Mouse (Mus musculus) left cerebral cortex, adult 18-20 months (tissue): ENCODE measurements around the gene Sox5. TPM values are rescaled to one million over a fixed set of nuclear protein-coding genes. Genes with fewer than 3 reads are reported as not detected.

ENCODE experiments used
- DNase-seq, 2 experiments: peaks; one replicate each; pipeline ENCODE4 v3.0.0; 2021 to 2022; ENCODE audit warnings: low spot score in 2 of 2, mixed read lengths in 1 of 2
- total RNA-seq, 2 experiments: library from RNA; stranded (reverse); gene quantifications; 2 replicates each; pipeline ENCODE4 v1.2.3; 2021

Sox5 gene
- total RNA-seq, 2 experiments from 2014 or later: 49.5 to 54.4 TPM

DNA sequence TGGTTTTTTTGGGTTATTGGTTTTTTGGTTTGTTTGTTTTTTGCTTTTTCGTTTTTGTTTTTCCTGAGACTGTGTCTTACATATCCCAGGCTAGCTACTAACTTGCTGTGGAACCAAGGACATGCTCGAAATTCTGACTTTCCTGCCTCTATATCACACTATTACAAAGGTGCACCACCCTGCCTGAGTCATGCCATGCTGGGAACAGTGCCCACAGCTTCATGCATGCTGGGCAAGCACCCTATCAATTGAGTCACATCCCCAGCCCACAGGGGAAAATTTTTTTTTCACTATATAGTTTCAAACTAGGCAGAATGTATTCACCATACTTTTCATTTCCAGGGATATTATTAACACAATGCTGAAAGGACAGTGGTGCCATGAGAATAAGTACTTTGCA is 8.8 kb downstream of the Sox5 start:
- no peak for DNase-seq

DNA sequence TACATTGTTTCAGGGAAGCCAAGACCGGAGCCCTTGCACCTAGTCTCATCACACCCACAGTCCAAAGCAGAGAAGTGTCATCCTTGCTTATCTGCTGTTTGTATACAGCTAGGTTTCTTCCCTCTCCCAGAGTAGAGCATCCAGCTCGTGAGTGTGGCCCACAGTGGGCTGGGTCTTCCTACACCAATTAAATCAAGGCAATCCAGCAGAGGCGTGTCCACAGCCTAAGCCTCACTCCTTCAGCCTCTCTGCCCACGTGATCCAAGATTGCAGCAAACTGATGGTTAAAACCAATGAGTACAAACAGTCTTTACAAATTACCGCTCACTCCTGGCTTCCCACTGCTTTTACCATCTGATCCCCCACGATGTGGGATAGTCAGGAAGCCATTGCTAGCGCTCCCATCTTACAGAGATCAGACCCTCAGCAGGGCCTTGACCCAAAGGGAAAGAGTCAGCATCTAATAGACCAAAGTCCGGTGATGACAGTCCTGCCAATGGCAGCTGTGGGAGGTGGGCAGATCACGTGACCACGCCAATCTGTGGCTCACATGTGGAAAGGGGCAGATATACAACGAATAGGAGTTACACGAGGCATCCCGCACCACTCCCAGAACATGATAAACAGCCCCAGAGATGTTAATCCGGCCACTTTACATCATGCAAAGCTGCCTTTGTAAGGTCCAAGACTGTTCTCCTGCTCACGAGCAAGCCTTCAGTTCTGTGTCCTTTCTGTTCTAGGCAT is 9.4 kb downstream of the Sox5 start:
- no peak for DNase-seq

DNA sequence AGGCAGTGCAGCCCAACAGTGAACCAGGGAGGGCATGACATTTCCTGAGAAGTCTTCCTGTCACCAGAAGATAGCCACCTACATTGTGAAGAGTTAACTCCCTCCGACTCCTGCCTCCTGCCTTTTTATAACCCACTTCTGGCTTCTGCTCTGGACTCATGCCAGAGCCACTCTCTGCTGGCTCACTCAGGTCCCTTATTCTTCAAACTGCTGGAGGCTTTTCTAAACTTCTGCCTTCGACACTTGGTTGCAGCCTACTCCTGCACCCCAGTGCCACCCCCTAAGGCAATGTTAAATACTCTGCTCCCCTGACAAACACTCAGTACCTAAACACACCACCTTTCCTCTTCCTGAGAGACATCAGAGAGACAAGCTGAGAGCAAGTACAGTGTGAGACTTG is 12.7 kb downstream of the Sox5 start:
- DNase-seq: no peak

DNA sequence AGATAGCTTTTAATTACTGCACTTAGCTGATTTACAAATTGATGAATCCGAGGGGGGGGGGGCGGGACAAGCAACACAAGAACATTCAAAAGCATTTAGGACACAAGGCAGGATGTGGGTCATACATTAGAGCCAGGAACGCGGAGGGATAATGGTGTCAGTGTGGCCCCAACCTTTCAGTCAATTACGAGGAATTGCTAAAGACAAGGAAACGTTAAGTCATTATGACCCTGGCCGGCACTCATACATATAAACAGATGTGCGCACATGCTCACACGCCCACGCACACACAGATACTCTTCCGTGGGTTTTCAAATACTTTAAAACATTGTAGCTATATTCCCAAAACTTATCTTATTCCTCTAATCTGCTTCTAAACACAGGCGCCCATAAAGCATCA is 19.9 kb downstream of the Sox5 start:
- no peak for DNase-seq

DNA sequence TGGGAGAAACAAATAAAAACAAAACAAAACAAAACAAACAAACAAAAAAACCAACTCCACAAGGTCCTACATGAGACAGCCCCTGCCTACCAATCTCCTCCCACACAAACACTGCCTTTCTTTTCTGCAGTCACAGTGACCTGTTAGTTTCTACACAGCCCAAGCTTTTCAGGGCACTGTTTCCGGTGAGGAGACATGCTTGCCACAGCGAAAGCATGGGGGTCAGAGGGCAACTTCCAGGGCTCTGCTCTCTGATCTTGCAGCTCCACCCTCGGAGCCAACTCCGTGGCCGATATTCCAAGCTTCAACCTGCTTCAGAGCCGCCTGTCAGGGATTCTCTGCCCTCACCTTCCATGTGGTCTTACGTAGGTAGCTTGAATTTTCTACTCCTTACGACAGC is 22.6 kb downstream of the Sox5 start:
- DNase-seq: no peak

DNA sequence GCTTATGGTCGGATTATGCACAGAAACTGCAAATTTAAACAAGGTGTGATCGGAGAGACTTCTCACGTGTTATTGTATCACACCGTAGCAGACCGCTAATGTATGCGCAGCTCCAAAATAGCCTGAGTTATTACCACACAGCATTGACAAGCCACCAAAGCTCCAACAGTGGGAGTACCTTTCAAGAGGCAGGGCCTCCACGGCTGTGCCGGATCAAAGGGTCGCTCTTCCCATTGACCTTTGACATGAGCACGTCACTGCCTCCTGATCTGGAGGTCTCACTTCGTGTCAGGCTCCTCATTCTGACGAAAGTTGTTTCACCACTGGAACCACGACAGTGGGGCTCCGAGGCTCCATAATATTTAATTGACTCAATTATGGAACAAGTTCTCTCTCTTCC is 24.4 kb downstream of the Sox5 start:
- DNase-seq: no peak

DNA sequence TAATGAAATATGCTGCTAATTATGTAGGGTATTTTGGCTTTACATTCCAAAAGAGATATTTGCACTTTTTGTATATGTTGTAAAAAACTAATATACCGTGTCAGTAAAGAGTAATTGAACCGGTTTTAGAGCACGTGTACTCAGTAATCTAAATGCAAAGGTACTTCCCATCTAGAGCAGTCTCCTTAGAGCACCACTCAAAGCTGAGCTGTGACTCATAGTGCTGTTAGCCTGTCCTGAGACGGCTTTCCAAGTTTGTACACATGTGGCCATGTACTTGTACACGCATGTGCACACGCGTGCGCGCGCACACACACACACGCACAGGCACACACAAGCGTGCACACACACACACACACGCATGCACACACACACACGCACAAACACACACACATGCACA is 25.3 kb downstream of the Sox5 start:
- DNase-seq: no peak

DNA sequence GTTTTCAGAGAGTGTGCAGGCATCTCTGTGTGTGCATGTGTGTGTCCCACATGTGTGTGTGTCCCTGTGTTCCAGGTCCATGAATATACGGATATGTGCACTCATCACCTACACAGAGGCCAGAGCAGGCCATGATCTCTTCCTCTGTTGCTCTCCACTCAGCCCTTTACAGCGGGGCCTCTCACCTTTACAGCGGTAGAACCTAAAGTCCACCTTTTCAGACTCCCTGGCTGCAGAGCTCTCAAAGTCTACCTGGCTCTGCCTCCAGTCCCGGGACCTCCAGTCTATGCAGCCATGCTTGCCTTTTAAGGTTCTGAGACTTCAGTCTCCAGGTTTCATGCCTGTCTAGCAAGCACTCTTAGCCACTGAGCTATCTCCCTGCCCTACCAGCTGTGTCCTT is 26.5 kb downstream of the Sox5 start:
- no peak for DNase-seq

DNA sequence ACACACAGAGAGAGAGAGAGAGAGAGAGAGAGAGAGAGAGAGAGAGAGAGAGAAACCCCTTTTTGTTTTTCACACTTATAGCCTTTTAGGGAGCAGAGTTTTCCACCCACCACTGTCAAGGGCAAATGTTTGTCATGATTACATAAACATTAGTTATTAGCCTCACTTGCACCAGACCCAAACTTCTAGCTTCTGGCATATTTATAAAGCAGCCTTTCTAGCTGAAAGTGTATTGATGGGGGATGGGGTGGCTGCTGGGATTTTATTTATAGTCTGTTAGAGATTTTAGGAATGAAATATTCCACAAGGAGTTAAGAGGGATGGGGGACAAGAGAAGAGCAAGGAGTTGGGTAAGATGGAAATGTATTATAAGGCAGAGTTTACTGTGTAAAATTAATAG is 27.4 kb downstream of the Sox5 start:
- DNase-seq: no peak

DNA sequence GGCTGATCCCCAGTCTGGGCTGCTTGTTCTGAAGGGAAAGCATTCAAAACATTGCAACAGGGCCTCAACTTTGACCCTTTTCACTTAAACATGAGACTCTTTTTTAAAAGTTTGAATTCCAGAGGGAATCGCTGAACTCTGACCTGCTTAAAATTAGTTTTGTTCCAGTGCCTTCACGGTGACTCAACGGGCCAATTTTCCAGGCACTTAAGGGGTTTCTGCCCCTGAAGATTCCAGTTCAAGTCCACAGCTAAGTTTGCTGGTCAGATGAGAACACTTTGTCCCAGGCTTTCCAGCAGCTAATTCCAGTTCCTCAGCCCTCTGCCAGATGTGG is 27.8 kb downstream of the Sox5 start:
- no peak for DNase-seq

DNA sequence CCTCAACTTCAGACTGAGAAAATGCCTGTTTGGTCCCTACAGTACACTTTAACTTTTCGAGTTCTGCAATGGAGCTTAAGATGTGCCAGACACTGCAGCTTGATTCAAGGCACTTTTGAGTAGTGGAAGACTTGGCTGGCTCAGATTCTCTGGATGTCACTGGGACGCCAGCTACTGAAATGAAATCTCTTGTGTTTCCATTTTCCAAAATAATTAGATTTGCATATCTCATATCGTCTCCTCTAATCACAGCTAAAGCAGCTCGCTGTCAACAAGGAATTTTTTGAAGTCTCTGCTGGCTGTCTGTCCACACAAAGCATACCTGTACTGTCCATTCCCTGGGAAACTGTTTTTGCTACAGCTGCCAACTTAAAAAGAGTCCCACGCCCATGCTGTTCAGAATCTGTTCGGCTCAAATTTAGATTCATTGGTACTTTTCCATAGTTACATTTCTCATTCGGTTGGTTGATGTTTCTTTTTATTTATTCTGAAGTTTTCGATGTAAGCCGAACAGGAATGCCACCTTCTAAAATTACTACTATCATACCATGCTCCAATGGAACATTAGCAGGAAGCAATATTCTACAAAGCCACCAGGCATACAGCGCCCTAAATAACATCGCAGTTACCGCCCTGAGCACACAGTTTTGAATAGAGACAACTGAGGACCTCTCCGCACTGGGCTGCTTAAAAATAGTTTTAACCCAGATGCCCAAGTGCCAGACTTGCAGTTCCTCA is 28.4 kb downstream of the Sox5 start:
- DNase-seq: peak in 1 of 2 experiments; percentile 41

DNA sequence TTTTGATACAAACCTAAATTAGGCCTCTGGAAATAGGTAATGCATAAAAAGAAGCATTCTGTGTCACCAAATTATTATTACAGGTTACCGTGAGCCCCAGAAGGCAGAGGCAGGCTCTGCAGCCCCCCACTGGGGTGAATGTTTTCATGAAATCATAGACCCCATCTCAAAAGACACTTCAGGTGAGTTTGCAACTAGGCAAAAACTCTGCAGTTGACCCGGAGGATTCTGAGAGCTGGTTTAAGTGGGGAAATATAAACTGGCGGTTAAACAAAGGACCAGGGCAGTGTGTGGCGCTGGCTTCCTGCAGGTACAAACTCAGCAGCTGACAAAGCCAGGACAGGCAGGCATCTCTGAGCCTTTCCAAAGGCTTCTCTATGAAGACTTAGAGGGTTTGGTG is 30.2 kb downstream of the Sox5 start:
- DNase-seq: no peak

DNA sequence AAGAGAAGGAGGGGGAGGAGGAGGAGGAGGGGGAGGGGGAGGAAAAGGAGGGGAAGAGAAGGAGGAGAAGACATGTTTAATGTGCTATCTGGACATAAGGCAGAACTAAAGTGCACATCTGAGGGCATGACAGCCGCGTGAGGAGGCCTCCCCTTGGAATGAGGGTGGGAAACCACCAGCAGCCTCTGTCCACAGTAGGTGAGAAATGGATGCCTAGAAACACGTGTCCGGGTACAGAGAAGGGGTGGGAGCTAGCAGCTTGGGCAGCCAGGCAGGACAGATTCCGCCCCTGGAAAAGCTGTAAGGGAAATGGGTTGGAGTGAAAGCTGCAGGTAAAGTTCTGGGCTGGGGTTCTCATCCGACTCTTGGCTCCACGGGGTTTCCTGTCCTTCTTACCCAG is 31.6 kb downstream of the Sox5 start:
- no peak for DNase-seq

DNA sequence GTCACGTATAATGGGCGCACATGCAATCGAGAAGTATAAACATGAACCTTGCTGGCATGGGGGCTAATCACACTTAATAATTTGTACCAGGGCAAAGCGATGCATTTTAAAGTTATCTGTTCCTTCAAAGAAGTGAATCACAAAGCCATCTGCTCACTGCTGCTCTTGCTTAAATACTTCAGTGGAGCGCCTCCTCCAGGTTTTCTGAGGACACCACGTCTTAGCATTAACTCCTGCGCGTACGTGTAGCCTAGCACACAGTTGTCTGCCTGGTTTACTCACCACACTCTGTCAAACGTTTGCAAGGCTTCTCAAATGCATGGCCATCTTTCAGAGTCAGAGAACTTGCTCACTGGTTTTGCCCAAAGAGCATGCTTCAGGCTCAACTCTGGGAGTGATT is 35.3 kb downstream of the Sox5 start:
- DNase-seq: no peak

DNA sequence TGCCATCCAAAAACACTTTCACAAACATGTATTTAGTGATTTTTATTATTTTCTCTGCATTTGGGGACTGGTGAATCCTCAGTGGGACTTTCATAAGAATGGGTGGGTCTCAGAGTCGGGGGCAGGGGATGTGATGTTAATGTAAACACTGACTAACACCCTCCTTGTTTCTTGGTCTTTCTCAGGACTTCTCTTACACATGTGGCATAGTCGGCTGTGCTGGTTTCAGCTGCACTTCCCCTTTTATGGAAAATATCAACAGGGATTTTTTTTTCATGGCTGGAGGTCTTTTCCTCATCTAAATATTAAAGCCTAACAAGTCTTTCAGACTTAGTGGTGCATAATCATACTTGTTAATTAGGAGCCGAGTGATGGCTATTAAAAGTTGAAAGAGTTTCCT is 39.2 kb downstream of the Sox5 start:
- DNase-seq: no peak

DNA sequence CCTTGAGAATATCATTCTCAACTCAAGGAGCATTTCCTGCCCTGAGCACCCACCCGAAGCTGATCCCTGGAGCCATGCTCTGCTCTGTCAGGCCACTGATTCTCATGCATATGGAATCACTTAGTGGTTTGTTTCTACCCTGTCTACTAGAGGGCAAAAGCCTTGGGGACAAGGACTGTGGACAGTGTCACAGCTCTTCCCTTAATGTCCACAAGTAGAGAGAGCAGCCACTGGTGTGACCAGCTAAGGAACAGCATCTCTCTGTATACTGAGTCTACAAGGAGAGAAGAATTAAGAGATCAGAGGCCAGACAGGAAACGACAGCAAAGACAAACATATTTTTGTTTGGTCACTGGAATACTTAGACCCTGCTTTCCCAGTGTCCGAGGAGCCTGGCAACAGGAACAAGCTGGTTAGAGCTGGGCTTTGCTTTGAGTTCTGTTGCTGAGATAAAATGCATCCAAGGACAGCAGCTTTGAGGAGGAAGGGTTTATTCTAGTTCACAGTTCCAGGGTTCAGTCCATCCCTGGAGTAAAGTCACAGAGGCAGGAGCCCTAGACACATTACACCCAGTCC is 40.6 kb downstream of the Sox5 start:
- DNase-seq: no peak

DNA sequence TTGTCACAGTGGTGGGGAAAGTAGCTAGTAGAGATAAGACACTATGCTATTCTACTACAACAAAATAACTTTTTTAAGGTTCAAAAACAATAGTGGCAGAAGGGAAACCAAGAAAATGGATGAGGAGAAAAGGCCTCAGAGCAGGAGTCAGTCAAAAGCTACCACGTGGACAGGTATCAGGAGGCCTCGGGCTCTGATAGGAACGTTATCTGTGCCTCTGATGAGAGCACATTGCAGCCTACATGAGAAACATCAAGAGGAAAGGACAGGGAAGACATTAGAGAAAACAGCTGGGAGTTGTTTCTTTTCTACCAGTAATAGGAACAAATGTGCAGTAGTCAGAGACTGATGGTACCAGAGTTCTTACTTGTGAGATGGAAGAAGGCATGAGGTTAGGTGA is 41.4 kb downstream of the Sox5 start:
- no peak for DNase-seq

DNA sequence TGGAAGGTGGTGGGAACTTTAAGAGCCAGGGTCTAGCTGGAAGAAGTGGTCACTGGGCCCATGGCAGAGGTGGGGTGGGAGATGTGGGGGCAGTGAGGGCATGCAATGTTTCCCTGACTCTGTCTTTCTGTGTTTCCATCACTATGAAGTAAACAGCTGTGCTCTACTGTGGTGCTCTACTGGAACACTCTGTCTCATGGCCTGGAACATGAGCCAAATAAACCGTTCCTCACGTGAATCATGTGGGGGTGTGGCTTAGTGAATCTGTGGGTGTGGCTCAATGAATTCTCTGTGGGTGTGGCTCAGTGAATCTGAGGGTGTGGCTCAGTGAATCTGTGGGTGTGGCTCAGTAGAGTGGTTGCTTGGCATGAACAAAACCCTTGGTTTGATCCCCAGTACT is 42.0 kb downstream of the Sox5 start:
- no peak for DNase-seq

DNA sequence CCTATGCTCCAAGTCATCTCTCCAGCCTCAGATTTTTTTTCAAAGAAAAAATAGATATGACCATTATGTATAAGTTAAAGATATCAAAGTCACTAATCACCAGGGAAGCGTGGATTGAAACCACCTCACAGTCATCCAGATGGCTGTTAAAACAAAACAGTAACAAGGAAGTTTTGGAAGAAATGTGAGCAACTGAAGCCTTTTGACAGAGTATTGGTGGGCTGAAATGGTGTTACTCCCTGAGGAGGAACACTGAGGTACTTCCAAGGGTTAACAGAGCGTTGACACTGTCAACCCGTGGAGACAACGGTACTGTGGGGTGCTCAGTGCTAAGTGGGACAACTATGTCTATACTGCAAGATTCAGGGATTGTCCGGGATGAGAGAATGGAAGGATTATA is 44.0 kb downstream of the Sox5 start:
- no peak for DNase-seq

DNA sequence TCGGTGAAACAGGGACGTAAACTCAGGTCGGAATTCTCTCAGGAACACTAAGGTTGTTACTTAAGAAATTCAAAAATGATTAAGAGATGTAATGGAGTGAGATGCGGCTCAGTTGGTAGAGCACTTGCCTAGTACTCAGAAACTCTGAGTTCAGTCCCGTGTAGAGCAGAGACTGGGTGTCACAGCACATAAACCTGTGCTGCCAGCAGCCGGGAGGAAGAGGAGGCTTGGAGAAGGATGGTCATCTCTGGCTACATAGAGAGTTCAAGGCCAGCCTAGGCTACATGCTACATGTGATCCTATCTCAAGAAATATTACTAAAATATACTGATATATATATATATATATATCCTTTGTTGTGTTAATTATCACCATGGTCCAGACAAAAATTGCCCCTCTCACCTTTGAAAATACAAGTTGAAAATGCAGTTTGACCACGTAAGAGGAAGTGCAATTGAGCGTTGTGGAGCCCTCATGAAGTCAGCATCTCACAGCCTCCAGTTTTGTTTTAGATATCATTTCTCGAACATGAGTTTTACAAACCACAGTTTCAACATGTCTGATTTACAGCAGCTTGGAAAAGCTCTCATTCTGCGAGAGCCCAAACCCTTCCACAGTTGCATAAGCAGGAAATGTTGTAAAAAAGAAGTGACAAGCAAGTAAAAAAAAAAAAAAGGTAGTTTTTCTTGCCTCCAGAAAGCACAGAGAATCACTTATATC is 50.4 kb downstream of the Sox5 start:
- DNase-seq: no peak

DNA sequence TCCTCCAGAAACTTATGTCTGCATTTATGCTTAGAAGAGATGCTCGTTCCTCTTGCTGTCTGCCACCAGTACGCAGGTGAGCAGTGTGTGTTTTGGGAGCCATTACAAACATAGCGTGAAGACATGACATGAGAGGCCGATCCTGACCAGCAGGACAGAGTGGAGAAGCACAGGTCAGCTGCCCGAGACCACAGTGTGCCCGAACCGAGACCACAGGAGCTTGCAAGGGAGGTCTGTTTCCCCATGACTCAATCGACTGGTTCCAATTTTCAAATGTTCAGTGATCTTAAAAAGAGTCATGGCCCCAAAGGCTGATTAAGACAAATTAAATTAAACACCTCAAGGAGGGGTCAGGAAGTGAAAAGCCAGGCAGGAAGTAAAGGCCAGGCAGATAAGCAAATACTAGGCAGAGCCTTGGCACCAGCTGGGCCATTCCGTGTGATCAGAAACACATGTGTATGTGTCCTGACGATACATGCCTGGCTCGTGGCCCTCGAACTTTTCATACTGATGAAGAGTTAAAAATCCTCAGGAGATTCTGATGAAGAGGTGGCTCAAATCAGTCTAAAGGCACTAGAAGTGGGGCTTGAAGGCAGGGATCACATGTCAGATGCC is 58.1 kb downstream of the Sox5 start:
- DNase-seq: no peak

DNA sequence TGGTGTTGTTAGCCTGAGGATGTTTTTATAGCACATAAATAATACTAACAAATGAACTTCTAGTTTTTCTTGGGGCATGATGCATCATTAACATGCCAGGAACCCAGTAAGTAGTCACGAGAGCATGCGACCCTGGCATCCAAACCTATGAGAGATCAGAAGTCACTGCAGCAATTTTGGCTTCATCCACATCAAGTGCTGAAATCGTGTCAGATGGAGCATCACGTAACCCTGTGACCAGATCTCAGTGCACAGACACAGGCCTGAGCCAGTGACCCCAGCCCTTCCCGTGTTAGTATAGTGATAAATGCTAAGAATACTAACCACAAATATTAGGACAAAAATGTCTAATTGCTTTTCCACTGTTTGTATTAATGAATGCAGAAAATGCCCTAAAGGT is 58.8 kb downstream of the Sox5 start:
- DNase-seq: no peak
